Mouse (Mus musculus) lung, embryonic 15.5 days (tissue): Measurements from ENCODE around the gene Tspan2. TPM values are rescaled to one million over a fixed set of nuclear protein-coding genes. Genes with fewer than 3 reads are reported as not detected.

Experiments used
- ATAC-seq: fragments of 200-750 bp; cut with Nextera tagmentation; 2 replicates; pipeline ENCODE4 v1.8.0; 2017; ENCODE audit warnings: moderate number of reproducible peaks, borderline replicate concordance; ENCODE audit not compliant: low FRiP score, low TSS enrichment; ENCODE audit errors: extremely low read depth
- H3K27ac ChIP-seq: fragments of 300-500 bp; sonication (generic); 2 replicates; pipeline ENCODE4 v1.5.1; 2015; ENCODE audit warnings: moderate library complexity, mild to moderate bottlenecking, inconsistent platforms
- H3K27me3 ChIP-seq: fragments of 300-500 bp; sonication (generic); 2 replicates; pipeline ENCODE4 v1.6.1; 2015; ENCODE audit warnings: inconsistent platforms
- H3K36me3 ChIP-seq: fragments of 300-500 bp; sonication (generic); 2 replicates; pipeline ENCODE4 v1.6.1; 2015; ENCODE audit warnings: inconsistent platforms
- H3K4me1 ChIP-seq: fragments of 300-500 bp; sonication (generic); 2 replicates; pipeline ENCODE4 v1.6.1; 2015; ENCODE audit warnings: inconsistent platforms
- H3K4me2 ChIP-seq: fragments of 300-500 bp; sonication (generic); 2 replicates; pipeline ENCODE4 v1.6.1; 2015; ENCODE audit warnings: inconsistent platforms, mild to moderate bottlenecking, moderate library complexity
- H3K4me3 ChIP-seq: fragments of 300-500 bp; sonication (generic); 2 replicates; pipeline ENCODE4 v1.5.1; 2015; ENCODE audit warnings: mild to moderate bottlenecking, inconsistent platforms
- H3K9ac ChIP-seq: fragments of 300-500 bp; sonication (generic); 2 replicates; pipeline ENCODE4 v1.6.1; 2015; ENCODE audit warnings: inconsistent platforms
- H3K9me3 ChIP-seq: fragments of 300-500 bp; sonication (generic); 2 replicates; pipeline ENCODE4 v1.6.1; 2016; ENCODE audit warnings: inconsistent platforms
- WGBS: fragments of 180-500 bp; shearing (Covaris S2); methylation state at CpG from one replicate; pipeline ENCODE4 v1.1.7; 2015; 5-methylcytosine and 5-hydroxymethylcytosine counted together
- polyA plus RNA-seq: library from polyadenylated mRNA; unstranded; fragments of >200 nt; fragmentation: Nextera tagmentation; extraction: Ambion mirVana; gene quantifications from 2 replicates; pipeline ENCODE4 v1.2.1, GENCODE M21; 2015

Tspan2 gene
- polyA plus RNA-seq, 1 experiment from 2014 or later: 15.6 TPM

GRCm38 (mm10) chr3:102787369-102787768, 53.0 kb downstream of the Tspan2 start:
- H3K4me3 ChIP-seq: no peak overlapping the region

GRCm38 (mm10) chr3:102803937-102804336, 69.6 kb downstream of the Tspan2 start:
- Histone ChIP-seq H3K27ac (no peak overlapping the region), H3K9ac (no peak overlapping the region), H3K4me1 (no peaks in the 10 kb centered on the region), H3K9me3 (no peaks in the 10 kb centered on the region), H3K4me3 (no peak overlapping the region), H3K27me3 (0 out of 2 replicates have a peak, but pooled peaks cover 3% of the 10 kb centered on the region), H3K4me2 (no peak overlapping the region), H3K36me3 (no peaks in the 10 kb centered on the region)
- WGBS: 0% methylated on average over 3 of the region's 3 CpGs
- ATAC-seq: no peak

More at GRCm38 (mm10) chr3:102787369-102787768, 53.0 kb downstream of the Tspan2 start:
- Histone ChIP-seq H3K27ac (no peak overlapping the region), H3K4me2 (no peak overlapping the region), H3K9ac (no peak overlapping the region), H3K9me3 (no peaks in the 10 kb centered on the region), H3K27me3 (no peaks in the 10 kb centered on the region; the same call in 1 of the 2 replicates), H3K36me3 (no peaks in the 10 kb centered on the region), H3K4me1 (no peaks in the 10 kb centered on the region)
- no peak for ATAC-seq
- 30% methylated on average over 4 of the region's 4 CpGs for WGBS

- Histone ChIP-seq H3K4me2 (no peak overlapping the region), H3K36me3 (no peaks in the 10 kb centered on the region), H3K27me3 (no peaks in the 10 kb centered on the region), H3K9me3 (no peaks in the 10 kb centered on the region), H3K9ac (no peak overlapping the region), H3K4me1 (no peaks in the 10 kb centered on the region), H3K27ac (no peak overlapping the region), H3K4me3 (no peak overlapping the region)
- 36% methylated on average over 1 of the region's 1 CpGs for WGBS
- no peak for ATAC-seq
Measured at GRCm38 (mm10) chr3:102842386-102842785, 108.1 kb downstream of the Tspan2 start.

GRCm38 (mm10) chr3:102848661-102849060, 114.3 kb downstream of the Tspan2 start:
- Histone ChIP-seq H3K4me1 (no peaks in the 10 kb centered on the region), H3K9ac (no peak overlapping the region), H3K9me3 (no peaks in the 10 kb centered on the region), H3K36me3 (no peaks in the 10 kb centered on the region), H3K27ac (no peak overlapping the region), H3K27me3 (no peaks in the 10 kb centered on the region), H3K4me3 (no peak overlapping the region), H3K4me2 (no peak overlapping the region)
- ATAC-seq: no peak

Other genes starting within 250 kb of the Tspan2 start
- gene Tshb, start 48.2 kb downstream of the Tspan2 start, polyA plus RNA-seq: 0.09 and 0.30 TPM in 2 replicates
- gene Sycp1, start 201.6 kb downstream of the Tspan2 start, polyA plus RNA-seq: not detected in 2 replicates
- 0.06 TPM in 1 of 2 replicates, not detected in the other for gene Nr1h5, start 229.6 kb downstream of the Tspan2 start, polyA plus RNA-seq